Mouse (Mus musculus) MEL (cell line): ENCODE results near the gene Trio. TPM values are rescaled to one million over a fixed set of nuclear protein-coding genes. Genes with fewer than 3 reads are reported as not detected.

Experiments used
- DNase-seq: peaks from one replicate; pipeline ENCODE4 v3.0.0; 2011; ENCODE audit warnings: low read depth, low spot score
- H3K27ac ChIP-seq: 2 replicates; pipeline ENCODE4 v1.5.1; 2012; ENCODE audit warnings: low read depth, mild to moderate bottlenecking, control low read depth, low read length, moderate library complexity; ENCODE audit not compliant: control insufficient read depth
- H3K27me3 ChIP-seq, 2 experiments: fragments of 150-350 bp in 1 of 2; sonication (generic) in 1 of 2; 2 replicates each; pipeline ENCODE4 v1.6.1; 2012; ENCODE audit warnings: low read length in 2 of 2, mild to moderate bottlenecking in 2 of 2, improper control_type of control experiment in 1 of 2, moderate library complexity in 1 of 2; ENCODE audit not compliant: insufficient read depth in 2 of 2, control insufficient read depth in 1 of 2
- H3K36me3 ChIP-seq, 2 experiments: 2 replicates each; pipeline ENCODE4 v1.6.1; 2012 to 2014; ENCODE audit warnings: low read length in 2 of 2, improper control_type of control experiment in 1 of 2, inconsistent platforms in 1 of 2, mild to moderate bottlenecking in 1 of 2; ENCODE audit not compliant: insufficient read depth in 2 of 2, control insufficient read depth in 1 of 2
- H3K4me1 ChIP-seq, 2 experiments: fragments of 150-350 bp in 1 of 2; sonication (generic) in 1 of 2; 2 replicates each; pipeline ENCODE4 v1.6.1; 2012; ENCODE audit warnings: low read length in 2 of 2, improper control_type of control experiment in 1 of 2, mild to moderate bottlenecking in 1 of 2; ENCODE audit not compliant: insufficient read depth in 2 of 2, control insufficient read depth in 1 of 2
- H3K4me3 ChIP-seq, 2 experiments: fragments of 150-350 bp in 1 of 2; sonication (generic) in 1 of 2; 2 replicates each; pipeline ENCODE4 v1.5.1; 2012; ENCODE audit warnings: low read depth in 2 of 2, low read length in 2 of 2, mild to moderate bottlenecking in 2 of 2, moderate library complexity in 2 of 2, control low read depth in 1 of 2, improper control_type of control experiment in 1 of 2; ENCODE audit not compliant: control insufficient read depth in 1 of 2, insufficient read depth in 1 of 2
- H3K79me2 ChIP-seq: 2 replicates; pipeline ENCODE4 v1.6.1; 2012; ENCODE audit warnings: mild to moderate bottlenecking, low read length, moderate library complexity; ENCODE audit not compliant: control insufficient read depth, poor library complexity, insufficient read depth
- H3K9ac ChIP-seq: 2 replicates; pipeline ENCODE4 v1.6.1; 2012; ENCODE audit warnings: low read depth, mild to moderate bottlenecking, control low read depth, low read length, moderate library complexity; ENCODE audit not compliant: control insufficient read depth, poor library complexity, severe bottlenecking
- H3K9me3 ChIP-seq: fragments of 150-350 bp; sonication (generic); replicated peaks from 2 replicates; pipeline ENCODE4 v1.6.1; 2012; ENCODE audit warnings: mild to moderate bottlenecking, low read length, improper control_type of control experiment, moderate library complexity; ENCODE audit not compliant: insufficient read depth
- BHLHE40 ChIP-seq: IDR thresholded peaks from 2 replicates; pipeline ENCODE4 v1.6.1; 2012; ENCODE audit warnings: low read depth, mild to moderate bottlenecking, inconsistent platforms, low read length, improper control_type of control experiment, borderline replicate concordance
- CHD1 ChIP-seq: IDR thresholded peaks from 2 replicates; pipeline ENCODE4 v1.6.1; 2012; ENCODE audit warnings: low read depth, mild to moderate bottlenecking, inconsistent platforms, low read length, improper control_type of control experiment
- CHD2 ChIP-seq: IDR thresholded peaks from 2 replicates; pipeline ENCODE4 v1.6.1; 2011; ENCODE audit warnings: low read length, improper control_type of control experiment
- ETS1 ChIP-seq: IDR thresholded peaks from 2 replicates; pipeline ENCODE4 v1.6.1; 2012; ENCODE audit warnings: low read depth, mild to moderate bottlenecking, inconsistent platforms, low read length, improper control_type of control experiment, moderate library complexity
- GABPA ChIP-seq: IDR thresholded peaks from 2 replicates; pipeline ENCODE4 v1.6.1; 2012; ENCODE audit warnings: low read depth, mild to moderate bottlenecking, inconsistent platforms, low read length, improper control_type of control experiment, moderate library complexity
- GATA1 ChIP-seq: IDR thresholded peaks from 2 replicates; pipeline ENCODE4 v1.6.1; 2011; ENCODE audit warnings: low read depth, low read length, improper control_type of control experiment
- JUND ChIP-seq: IDR thresholded peaks from 2 replicates; pipeline ENCODE4 v1.6.1; 2011; ENCODE audit warnings: low read depth, mild to moderate bottlenecking, improper control_type of control experiment, low read length
- KAT2A ChIP-seq: conservative IDR thresholded peaks from 2 replicates; pipeline ENCODE4 v1.6.1; 2012; ENCODE audit warnings: low read depth, low read length, improper control_type of control experiment, inconsistent platforms
- MEF2A ChIP-seq: IDR thresholded peaks from 2 replicates; pipeline ENCODE4 v1.6.1; 2014; ENCODE audit warnings: low read depth, mild to moderate bottlenecking, inconsistent platforms, low read length, improper control_type of control experiment; ENCODE audit not compliant: poor library complexity, insufficient replicate concordance, severe bottlenecking; ENCODE audit errors: extremely low read depth
- MXI1 ChIP-seq: IDR thresholded peaks from 2 replicates; pipeline ENCODE4 v1.6.1; 2011; ENCODE audit warnings: mild to moderate bottlenecking, low read depth, low read length, improper control_type of control experiment
- NRF1 ChIP-seq: IDR thresholded peaks from 2 replicates; pipeline ENCODE4 v1.6.1; 2014; ENCODE audit warnings: low read depth, mild to moderate bottlenecking, inconsistent platforms, low read length, improper control_type of control experiment, moderate library complexity; ENCODE audit not compliant: poor library complexity, insufficient read depth, severe bottlenecking
- POLR2A ChIP-seq, 2 experiments: IDR thresholded peaks; 2 replicates each; pipeline ENCODE4 v1.6.1; 2011 to 2012; ENCODE audit warnings: low read length in 2 of 2, mild to moderate bottlenecking in 2 of 2, control low read depth in 1 of 2, improper control_type of control experiment in 1 of 2, low read depth in 1 of 2, moderate library complexity in 1 of 2; ENCODE audit not compliant: control insufficient read depth in 1 of 2, insufficient read depth in 1 of 2, poor library complexity in 1 of 2
- POLR2AphosphoS2 ChIP-seq: IDR thresholded peaks from 2 replicates; pipeline ENCODE4 v1.6.1; 2011; ENCODE audit warnings: low read length, improper control_type of control experiment
- RCOR1 ChIP-seq: IDR thresholded peaks from 2 replicates; pipeline ENCODE4 v1.6.1; 2012; ENCODE audit warnings: low read depth, mild to moderate bottlenecking, inconsistent platforms, low read length, improper control_type of control experiment
- SMC3 ChIP-seq: IDR thresholded peaks from 2 replicates; pipeline ENCODE4 v1.6.1; 2011; ENCODE audit warnings: low read depth, low read length, improper control_type of control experiment
- UBTF ChIP-seq: IDR thresholded peaks from 2 replicates; pipeline ENCODE4 v1.6.1; 2012; ENCODE audit warnings: low read depth, mild to moderate bottlenecking, inconsistent platforms, low read length, improper control_type of control experiment, moderate library complexity, borderline replicate concordance; ENCODE audit not compliant: insufficient read depth
- USF2 ChIP-seq, 2 experiments: IDR thresholded peaks; 2 replicates each; pipeline ENCODE4 v1.6.1; 2011 to 2012; ENCODE audit warnings: improper control_type of control experiment in 2 of 2, low read length in 2 of 2, borderline replicate concordance in 1 of 2, inconsistent platforms in 1 of 2, low read depth in 1 of 2, mild to moderate bottlenecking in 1 of 2; ENCODE audit not compliant: insufficient read depth in 1 of 2
- ZKSCAN1 ChIP-seq: IDR thresholded peaks from 2 replicates; pipeline ENCODE4 v1.6.1; 2012; ENCODE audit warnings: low read depth, mild to moderate bottlenecking, inconsistent platforms, low read length, improper control_type of control experiment, moderate library complexity
- ZNF384 ChIP-seq: IDR thresholded peaks from 2 replicates; pipeline ENCODE4 v1.6.1; 2012; ENCODE audit warnings: low read depth, mild to moderate bottlenecking, inconsistent platforms, low read length, improper control_type of control experiment
- polyA plus RNA-seq, 2 experiments: library from polyadenylated mRNA; stranded (reverse) in 1 of 2; unstranded in 1 of 2; fragments of >175 nt in 1 of 2; fragments of >200 nt in 1 of 2; gene quantifications; 2 replicates each; pipeline versions ENCODE4 v1.2.1 to v1.2.4; 2012; ENCODE audit warnings: low replicate concordance in 2 of 2, low read depth in 1 of 2; ENCODE audit not compliant: insufficient read length in 2 of 2, insufficient read depth in 1 of 2, missing spikeins in 1 of 2
- total RNA-seq: library from RNA; depleted of rRNA; stranded (reverse); fragments of 300-350 nt; gene quantifications from 2 replicates; pipeline ENCODE4 v1.2.3, GENCODE M21; 2012

Gene Trio
- total and polyA plus RNA-seq, 3 experiments, result 0.91 to 1.1 TPM; not detected in 1

DNA sequence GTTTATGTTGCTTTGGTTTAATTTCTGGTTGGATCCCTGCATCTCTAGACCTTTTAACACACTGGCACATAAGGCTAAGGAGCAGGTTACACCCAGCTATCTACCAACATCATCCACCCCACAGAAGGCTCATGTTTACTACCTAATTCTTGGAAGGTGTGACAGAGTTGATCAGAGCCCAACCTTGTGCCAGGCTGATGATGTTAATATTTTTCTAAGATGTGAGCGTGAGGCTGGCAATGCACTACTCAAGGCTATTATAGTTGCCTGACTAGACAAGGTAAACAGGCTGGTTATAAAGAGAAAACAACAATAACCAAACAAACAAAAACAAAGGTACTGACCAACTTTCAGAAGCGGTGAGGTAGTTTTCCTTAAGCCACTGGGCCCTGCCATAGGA, 62.1 kb downstream of the Trio start:
- no peaks in the 10 kb centered on the region for H3K79me2 ChIP-seq
- H3K36me3 ChIP-seq, result no peaks in the 10 kb centered on the region
- no peak for TF ChIP-seq SMC3
- TF ChIP-seq CHD2, result no peak
- TF ChIP-seq MXI1, result no peak
- no peak for TF ChIP-seq UBTF
- H3K9me3 ChIP-seq, result no peaks in the 10 kb centered on the region
- no peak for DNase-seq
- no peaks in the 10 kb centered on the region for H3K27me3 ChIP-seq
- no peaks in the 10 kb centered on the region for H3K4me1 ChIP-seq
- no peak overlapping the region for H3K4me3 ChIP-seq
- no peak overlapping the region for H3K27ac ChIP-seq
- H3K9ac ChIP-seq, result no peak overlapping the region

DNA sequence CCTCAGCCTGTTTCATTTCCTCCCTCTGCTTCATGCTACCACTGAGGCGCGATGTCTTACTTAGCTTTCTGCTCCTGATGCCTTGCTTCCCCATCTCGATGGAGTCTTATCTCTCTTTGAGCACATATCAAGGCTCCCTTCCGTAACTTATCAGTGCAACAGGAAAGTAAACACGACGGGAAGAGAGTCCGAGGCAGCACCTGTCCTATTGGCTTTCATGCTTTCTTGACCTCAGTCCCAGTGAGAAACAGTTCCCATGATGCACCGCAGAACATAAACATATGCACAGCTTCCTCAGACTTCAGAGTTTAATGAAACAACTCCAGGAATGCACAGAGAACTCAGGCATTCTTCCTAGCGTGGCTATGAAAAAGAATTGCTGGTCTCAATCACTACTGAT, 65.0 kb downstream of the Trio start:
- H3K9me3 ChIP-seq, result no peaks in the 10 kb centered on the region
- TF ChIP-seq GATA1 (no peak), MXI1 (no peak), KAT2A (no peak), POLR2AphosphoS2 (no peak), NRF1 (no peak), CHD1 (no peak), ETS1 (no peak), RCOR1 (no peak), POLR2A (IDR thresholded peaks at IDR 0.05; ENCODE audit: control insufficient read depth in 1 of 2, insufficient read depth in 1 of 2, low read depth in 1 of 2, low read length in 2 of 2, poor library complexity in 1 of 2) (no peak), ZKSCAN1 (no peak), GABPA (no peak)
- no peak overlapping the region for H3K9ac ChIP-seq
- no peaks in the 10 kb centered on the region for H3K36me3 ChIP-seq
- no peak overlapping the region for H3K27ac ChIP-seq
- no peaks in the 10 kb centered on the region for H3K27me3 ChIP-seq
- H3K4me3 ChIP-seq, result no peak overlapping the region
- DNase-seq, result no peak
- no peaks in the 10 kb centered on the region for H3K79me2 ChIP-seq
- H3K4me1 ChIP-seq, result no peaks in the 10 kb centered on the region

DNA sequence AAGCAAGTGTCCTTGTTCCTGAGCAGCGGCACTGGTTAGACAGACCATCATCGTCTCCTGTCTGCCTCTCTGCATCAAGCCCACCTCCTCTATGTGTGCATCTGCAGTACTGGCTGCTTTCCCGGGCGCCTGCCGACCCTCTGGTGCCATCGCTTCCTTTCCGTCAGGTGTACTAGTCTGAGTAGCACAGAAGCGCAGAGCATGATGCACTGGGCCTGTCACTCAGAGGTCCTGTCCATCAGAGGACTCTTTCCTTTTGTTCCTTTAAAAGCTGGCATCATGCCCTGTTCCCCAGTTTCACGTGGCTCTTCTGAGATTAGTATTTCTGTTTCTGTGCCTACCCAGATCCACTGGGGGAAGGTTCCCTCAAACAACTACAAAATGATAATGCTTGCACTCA, 67.8 kb downstream of the Trio start:
- no peak overlapping the region for H3K4me3 ChIP-seq
- H3K27ac ChIP-seq, result no peak overlapping the region
- H3K9ac ChIP-seq, result no peak overlapping the region
- no peaks in the 10 kb centered on the region for H3K36me3 ChIP-seq
- H3K9me3 ChIP-seq, result no peaks in the 10 kb centered on the region
- no peak for DNase-seq
- TF ChIP-seq ZNF384 (no peak), CHD1 (no peak), USF2 (IDR thresholded peaks at IDR 0.05; ENCODE audit: borderline replicate concordance in 1 of 2, insufficient read depth in 1 of 2, low read depth in 1 of 2, low read length in 2 of 2) (no peak), SMC3 (no peak), MEF2A (no peak), NRF1 (no peak), JUND (no peak), POLR2A (IDR thresholded peaks at IDR 0.05; ENCODE audit: control insufficient read depth in 1 of 2, insufficient read depth in 1 of 2, low read depth in 1 of 2, low read length in 2 of 2, poor library complexity in 1 of 2) (no peak), GABPA (no peak), MXI1 (no peak), GATA1 (no peak), BHLHE40 (no peak)
- no peaks in the 10 kb centered on the region for H3K27me3 ChIP-seq
- no peaks in the 10 kb centered on the region for H3K79me2 ChIP-seq
- H3K4me1 ChIP-seq, result no peaks in the 10 kb centered on the region
